Mouse (Mus musculus) embryo, embryonic 11 days (tissue): ENCODE measurements at regions not wholly inside any gene's neighbourhood (a gene's known extent, or its start where the extent isn't known, plus 50 kb on each side); places are given as distances from the start of the nearest gene placed in this dataset.
"Not testable (repeated sequence)": the region's sequence is repeated elsewhere in the genome, so short reads cannot be mapped to it uniquely, and the experiment has no call there.

ENCODE experiments used
- DNase-seq: peaks from one replicate; pipeline ENCODE4 v3.0.0-alpha.2; 2015

GRCm38 (mm10) chr16:55575609-55576283 lies 263.0 kb downstream of the Nfkbiz start:
- not testable (repeated sequence) for DNase-seq

- no peak for DNase-seq
These were observed 267.6 kb downstream of the Nfkbiz start for GRCm38 (mm10) chr16:55571106-55571505.

DNA sequence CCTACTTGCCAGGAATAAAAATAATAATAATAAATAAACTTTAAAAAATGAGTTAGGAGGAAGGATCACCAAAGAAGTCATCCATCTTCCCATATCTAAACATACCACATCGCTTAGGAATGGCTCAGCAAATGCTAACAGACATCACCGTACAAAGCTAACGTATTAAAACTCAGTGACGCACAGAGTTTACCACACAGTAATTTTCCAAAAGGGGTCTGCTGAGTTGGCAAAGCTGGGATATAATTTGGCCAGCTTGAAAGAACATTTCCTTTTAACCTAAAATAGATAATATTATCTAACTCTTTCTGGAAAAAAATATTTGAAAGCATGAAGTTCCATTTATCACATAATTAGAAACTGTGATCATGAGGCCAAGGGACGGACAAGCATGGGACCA lies 268.6 kb downstream of the Nfkbiz start:
- DNase-seq = no peak

- peak; percentile 60 for DNase-seq
These were observed 258.2 kb upstream of the Zpld1 start for GRCm38 (mm10) chr16:55555821-55556535.

DNA sequence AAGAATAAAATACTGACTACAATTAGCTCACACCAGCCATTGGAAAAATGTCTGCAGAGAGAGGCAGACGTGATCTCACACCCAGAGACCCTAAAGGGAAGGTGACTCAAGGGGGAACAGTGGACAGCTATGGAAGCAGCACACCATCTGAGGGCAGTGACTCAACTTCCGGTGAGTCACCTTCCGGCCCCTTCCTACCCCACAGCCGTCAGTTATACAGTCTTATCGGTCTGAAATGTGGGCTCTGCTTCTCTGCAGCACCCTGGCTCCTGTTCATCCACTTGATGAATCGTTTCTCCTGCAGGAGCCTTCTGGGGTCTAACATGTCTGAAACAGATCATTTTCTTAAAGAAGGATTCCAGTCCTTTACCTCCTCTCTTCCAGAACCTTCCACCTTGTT lies 257.4 kb upstream of the Zpld1 start:
- no peak for DNase-seq

- no peak for DNase-seq
These were observed 256.1 kb upstream of the Zpld1 start for GRCm38 (mm10) chr16:55553896-55554295.

DNA sequence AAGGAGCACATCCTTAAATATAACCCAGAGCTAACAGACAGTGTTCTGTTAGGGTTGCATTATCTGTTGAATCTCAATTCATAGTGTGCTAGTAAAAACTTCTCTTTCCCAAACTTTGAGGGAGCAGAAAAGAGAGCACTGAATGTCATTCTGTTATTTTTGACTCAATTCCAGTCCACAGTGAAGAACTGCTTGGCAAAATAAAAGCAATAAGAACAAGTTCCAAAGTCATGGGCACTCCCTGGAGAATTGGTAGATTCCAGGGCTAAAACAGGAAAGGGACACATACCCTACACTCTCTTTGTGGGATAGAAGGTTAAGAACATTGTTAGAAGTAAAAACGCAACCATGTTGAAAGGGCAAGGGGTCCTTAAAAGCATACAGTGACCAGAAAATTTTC lies 253.6 kb upstream of the Zpld1 start:
- DNase-seq = no peak

GRCm38 (mm10) chr16:55550649-55551312 lies 253.0 kb upstream of the Zpld1 start:
- DNase-seq = peak; percentile 54

DNA sequence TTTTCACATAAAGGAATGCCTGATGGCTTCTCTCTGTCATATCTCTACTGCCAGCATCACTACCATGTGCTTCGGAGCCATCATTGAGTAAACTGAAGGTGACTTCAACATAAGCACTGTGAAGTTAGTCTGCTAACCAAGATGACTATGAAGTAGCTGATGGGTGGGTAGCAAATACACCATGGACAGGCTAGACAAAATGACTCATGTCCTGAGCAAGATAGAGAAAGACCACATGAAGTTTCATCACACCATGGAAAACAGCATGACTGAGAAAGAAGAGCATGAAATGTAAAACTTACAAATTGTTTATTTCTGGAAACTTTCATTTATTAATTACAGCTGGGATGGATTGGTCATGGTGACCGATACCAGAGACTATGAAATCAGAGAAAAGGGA lies 249.3 kb upstream of the Zpld1 start:
- no peak for DNase-seq

GRCm38 (mm10) chr16:55540336-55541015 lies 242.7 kb upstream of the Zpld1 start:
- no peak for DNase-seq

DNA sequence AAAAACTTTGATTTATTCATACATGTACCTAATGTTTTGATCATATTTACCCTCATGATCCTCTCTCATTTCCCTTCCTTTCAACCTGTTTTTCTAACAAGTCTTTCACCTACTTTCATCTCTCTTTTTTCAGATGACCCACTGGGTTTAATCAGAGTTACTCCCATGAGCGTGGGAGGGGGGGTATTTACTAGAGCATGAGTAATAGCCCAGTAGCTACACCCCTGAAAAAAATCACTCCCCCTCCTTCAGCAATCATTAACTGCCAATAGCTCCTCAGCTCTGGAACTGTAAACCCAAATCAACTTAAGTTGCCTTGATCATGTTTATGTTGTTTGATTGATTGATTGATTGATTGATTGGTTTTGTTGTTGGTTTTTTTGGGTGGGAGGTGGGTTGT lies 241.4 kb upstream of the Zpld1 start:
- DNase-seq = no peak

DNA sequence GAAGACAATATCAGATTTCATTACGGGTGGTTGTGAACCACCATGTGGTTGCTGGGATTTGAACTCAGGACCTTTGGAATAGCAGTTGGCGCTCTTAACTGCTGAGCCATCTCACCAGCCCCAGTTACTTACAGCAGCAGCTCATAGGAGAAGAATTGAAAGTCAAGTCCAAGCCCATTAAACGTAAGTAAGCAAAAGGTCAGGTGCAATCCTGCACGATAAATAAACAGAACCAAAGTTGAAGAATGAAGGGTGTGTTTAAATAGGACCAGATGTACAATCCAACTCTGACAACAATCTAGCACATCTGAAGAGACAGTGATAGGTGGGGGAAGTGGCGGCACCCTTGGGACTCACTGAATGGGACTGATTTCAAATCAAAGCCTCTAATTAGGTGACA lies 239.8 kb upstream of the Zpld1 start:
- DNase-seq = no peak

DNA sequence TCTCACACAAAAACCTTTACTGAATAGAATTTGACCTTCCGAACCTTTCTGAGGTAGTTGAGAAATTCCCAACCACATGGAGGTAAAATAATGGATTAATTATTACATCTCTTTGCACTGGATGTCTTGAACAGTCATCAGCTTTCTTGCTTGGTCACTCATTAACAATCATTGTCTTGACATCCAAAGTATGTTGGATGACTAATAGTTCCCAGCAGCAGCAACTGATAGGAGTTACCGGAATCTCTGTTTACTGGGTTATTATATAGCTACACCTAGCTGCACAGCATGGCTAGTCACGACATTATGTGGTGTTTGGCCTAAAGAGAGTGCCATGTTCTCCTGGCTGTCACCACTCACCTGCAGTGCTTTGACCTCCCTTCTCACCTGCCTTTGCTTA lies 234.9 kb upstream of the Zpld1 start:
- DNase-seq = no peak

- no peak for DNase-seq
These were observed 233.1 kb upstream of the Zpld1 start for GRCm38 (mm10) chr16:55530844-55531243.

GRCm38 (mm10) chr16:55527680-55528079 lies 229.9 kb upstream of the Zpld1 start:
- DNase-seq = no peak

GRCm38 (mm10) chr16:55526230-55526842 lies 228.6 kb upstream of the Zpld1 start:
- no peak for DNase-seq

- DNase-seq = no peak
These were observed 225.5 kb upstream of the Zpld1 start for GRCm38 (mm10) chr16:55523264-55523663.

DNA sequence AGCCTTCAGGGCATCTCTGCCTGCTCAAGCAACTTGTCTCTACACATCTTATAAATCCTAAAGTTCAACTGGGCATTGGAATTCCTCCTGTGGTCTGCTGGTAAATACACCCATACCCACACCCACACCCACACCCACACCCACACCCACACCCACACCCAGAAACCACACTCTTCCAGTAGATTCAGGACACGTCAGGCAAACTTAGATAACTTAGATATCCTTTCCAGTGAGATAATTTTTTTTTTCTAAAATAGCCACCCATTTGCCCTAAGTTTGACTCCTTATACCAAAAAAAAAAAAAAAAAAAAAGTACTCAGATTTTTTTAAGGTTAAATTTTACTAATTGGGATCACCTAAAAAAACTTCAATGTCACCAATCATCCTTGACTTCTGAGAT lies 224.5 kb upstream of the Zpld1 start:
- DNase-seq = no peak

DNA sequence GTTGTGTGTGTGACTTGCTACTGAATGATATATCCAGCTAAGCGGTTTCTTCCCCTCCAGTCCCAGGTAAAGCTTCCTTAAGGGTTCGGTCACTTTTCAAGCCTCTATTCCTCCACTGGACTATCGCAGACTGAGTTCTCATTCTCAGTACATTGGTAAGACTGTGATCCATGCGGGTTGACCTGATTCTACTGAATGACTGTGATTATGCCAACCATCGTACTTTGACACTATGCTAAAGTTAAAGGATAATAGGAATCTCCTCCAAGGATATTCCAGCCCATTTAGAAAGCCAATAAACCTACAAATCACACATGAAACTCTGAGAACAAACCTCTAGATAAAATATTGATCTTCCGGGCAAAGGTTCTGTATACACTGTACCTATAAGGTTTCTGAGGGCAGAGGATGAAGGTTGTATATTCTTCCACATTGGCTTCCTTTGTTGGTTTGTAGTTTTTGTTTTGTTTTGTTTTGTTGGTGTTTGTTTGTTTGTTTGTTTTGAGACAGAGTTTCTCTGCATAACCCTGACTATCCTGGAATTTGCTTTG lies 223.7 kb upstream of the Zpld1 start:
- no peak for DNase-seq

DNA sequence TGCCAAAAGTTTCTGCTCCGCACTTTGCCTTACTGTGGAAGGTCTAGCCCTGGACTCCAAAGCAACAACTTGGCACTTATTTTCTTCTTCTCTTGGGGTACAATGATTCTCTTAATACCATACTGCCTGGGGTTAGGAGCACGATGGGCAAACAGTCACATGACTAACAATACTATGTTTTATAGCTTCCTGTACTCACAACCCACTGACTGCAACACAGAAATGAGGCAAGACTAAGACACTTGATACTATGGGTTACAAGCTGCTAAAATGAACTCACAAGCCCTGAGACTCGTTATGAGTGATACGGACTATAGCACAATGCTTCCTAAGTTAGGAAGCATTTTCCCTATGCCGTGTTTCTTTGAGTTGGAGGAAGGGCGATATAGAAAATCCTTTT lies 222.3 kb upstream of the Zpld1 start:
- no peak for DNase-seq

DNA sequence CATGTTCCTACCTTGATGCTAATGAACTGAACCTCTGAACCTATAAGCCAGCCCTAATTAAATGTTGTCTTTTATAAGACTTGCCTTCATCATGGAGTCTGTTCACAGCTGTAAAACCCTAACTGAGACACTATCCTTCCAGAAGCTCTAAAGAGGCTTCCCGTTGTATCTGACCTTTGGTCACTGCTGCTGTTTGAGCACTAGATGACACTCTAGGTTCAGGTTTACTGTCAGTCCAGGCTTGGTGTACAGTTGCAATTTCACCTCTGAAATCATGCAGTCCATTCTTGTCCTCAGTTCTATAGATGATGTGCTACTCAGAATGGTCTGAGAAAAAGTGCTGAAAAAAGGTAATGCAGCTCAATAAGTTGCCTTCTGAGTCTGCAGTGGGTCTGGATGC lies 221.9 kb upstream of the Zpld1 start:
- DNase-seq = no peak

- no peak for DNase-seq
These were observed 219.2 kb upstream of the Zpld1 start for GRCm38 (mm10) chr16:55516994-55517393.

- peak; percentile 35 for DNase-seq
These were observed 217.5 kb upstream of the Zpld1 start for GRCm38 (mm10) chr16:55515228-55515696.
